Mouse (Mus musculus) adrenal gland, postnatal 36 days (tissue): ENCODE measurements around the gene Vmn1r125. TPM values are rescaled to one million over a fixed set of nuclear protein-coding genes. Genes with fewer than 3 reads are reported as not detected.
"Not testable (repeated sequence)": the region's sequence is repeated elsewhere in the genome, so short reads cannot be mapped to it uniquely, and the experiment has no call there.

ENCODE experiments used
- DNase-seq, 2 experiments: peaks; one replicate each; pipeline ENCODE4 v3.0.0; 2021; ENCODE audit warnings: mixed read lengths in 1 of 2
- long read RNA-seq, 2 experiments: library from polyadenylated mRNA; stranded (forward); transcript quantifications; one replicate each; pipeline ENCODE4 v2.0.0; 2021; ENCODE audit warnings: borderline sequencing depth in 2 of 2
- total RNA-seq, 2 experiments: library from RNA; stranded (reverse); gene quantifications; 2 replicates each; pipeline ENCODE4 v1.2.3; 2021

Gene Vmn1r125
- total RNA-seq: not detected
- long read RNA-seq, experiment 1: 0 reads
- long read RNA-seq, experiment 2: 0 reads

DNA sequence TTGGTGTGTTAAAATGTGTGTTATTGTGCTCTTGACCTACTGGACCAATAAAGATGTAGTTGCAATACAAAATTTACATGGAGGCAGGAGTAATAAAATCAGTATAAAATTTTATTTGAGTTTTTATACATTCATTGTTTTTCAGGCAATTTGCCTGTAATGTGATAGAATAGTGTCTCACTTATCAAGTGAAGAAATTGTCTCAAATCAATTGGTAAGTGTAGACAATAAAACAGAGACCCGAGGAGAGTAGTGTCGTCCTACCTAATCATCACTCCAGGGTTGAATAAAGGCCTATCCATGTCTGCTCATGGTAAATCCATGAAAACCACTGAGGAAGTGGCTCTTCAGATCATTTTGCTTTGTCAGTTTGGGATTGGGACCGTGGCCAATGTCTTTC is at the start of gene Vmn1r125:
TSS of gene Vmn1r125 (plus strand) at position 301 of the 400 bp plus-strand sequence.
- DNase-seq: not testable (repeated sequence)

DNA sequence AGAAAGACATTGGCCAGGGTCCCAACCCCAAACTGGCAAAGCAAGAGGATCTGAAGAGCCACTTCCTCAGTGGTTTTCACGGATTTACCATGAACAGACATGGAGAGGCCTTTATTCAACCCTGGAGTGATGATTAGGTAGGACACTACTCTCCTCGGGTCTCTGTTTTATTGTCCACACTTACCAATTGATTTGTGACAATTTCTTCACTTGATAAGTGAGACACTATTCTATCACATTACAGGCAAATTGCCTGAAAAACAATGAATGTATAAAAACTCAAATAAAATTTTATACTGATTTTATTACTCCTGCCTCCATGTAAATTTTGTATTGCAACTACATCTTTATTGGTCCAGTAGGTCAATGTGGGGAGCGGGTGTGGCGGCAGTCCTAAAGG is 11.5 kb upstream of the Vmn1r125 start, which contains the start of gene Vmn1r124:
TSS of gene Vmn1r124 (minus strand) at position 101 of the 400 bp plus-strand sequence.
- not testable (repeated sequence) for DNase-seq

DNA sequence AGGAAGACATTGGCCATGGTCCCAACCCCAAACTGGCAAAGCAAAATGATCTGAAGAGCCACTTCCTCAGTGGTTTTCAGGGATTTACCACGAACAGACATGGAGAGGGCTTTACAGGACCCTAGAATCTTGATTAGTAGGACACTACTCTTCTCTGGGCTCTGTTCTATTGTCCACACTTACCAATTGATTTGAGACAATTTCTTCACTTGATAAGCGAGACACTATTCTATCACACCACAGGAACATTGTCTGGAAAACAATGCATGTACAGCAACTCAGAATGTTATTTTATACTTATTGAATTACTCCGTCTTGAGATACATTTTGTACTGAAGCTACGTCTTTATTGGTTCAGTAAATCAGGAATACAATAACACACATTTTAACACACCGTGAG is 29.4 kb downstream of the Vmn1r125 start, which contains the start of gene Vmn1r126:
TSS of gene Vmn1r126 (minus strand) at position 101 of the 400 bp plus-strand sequence.
- DNase-seq: not testable (repeated sequence)

DNA sequence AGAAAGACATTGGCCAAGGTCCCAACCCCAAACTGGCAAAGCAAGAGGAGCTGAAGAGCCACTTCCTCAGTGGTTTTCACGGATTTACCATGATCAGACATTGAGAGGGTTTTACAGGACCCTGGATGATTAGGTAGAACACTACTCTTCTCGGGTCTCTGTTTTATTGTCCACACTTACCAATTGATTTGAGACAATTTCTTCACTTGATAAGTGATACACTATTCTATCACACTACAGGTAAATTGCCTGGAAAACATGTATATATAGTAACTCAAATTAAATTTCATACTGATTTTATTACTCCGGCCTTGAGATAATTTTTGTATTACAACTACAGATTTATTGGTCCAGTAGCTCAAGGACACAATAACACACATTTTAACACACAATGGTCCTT is 47.8 kb downstream of the Vmn1r125 start, which contains the start of gene Vmn1r127:
TSS of gene Vmn1r127 (minus strand) at position 101 of the 400 bp plus-strand sequence.
- DNase-seq: not testable (repeated sequence)

Other genes with a start within 250 kb of the Vmn1r125 start
- not detected for gene Vmn1r120, start 218.4 kb upstream of the Vmn1r125 start, total RNA-seq
- gene Vmn1r121, start 173.7 kb upstream of the Vmn1r125 start, total RNA-seq: not detected
- not detected for gene Vmn1r122, start 138.1 kb upstream of the Vmn1r125 start, total RNA-seq
- gene Vmn1r123, start 110.0 kb upstream of the Vmn1r125 start, total RNA-seq: not detected
- not detected for gene Gm5157, start 81.8 kb upstream of the Vmn1r125 start, total RNA-seq
- gene Vmn1r124, start 11.6 kb upstream of the Vmn1r125 start, total RNA-seq: not detected
- not detected for gene Vmn1r126, start 29.3 kb downstream of the Vmn1r125 start, total RNA-seq
- gene Vmn1r127, start 47.7 kb downstream of the Vmn1r125 start, total RNA-seq: not detected
- not detected for gene Vmn1r128, start 77.2 kb downstream of the Vmn1r125 start, total RNA-seq
- not detected for gene Vmn1r129, start 89.1 kb downstream of the Vmn1r125 start, total RNA-seq
- gene Gm6882, start 160.6 kb downstream of the Vmn1r125 start, total RNA-seq: not detected
- not detected for gene Vmn1r130, start 239.6 kb downstream of the Vmn1r125 start, total RNA-seq